Mouse (Mus musculus) c-Kit-positive CD71-positive TER-119-negative erythroid progenitor cells, embryonic 14.5 days (primary cell): ENCODE data around the gene Cep70.

ENCODE experiments used
- DNase-seq: peaks from one replicate; pipeline ENCODE4 v3.0.0-alpha.2; 2013; ENCODE audit warnings: low read depth

Gene Cep70

GRCm38 (mm10) chr9:99243190-99243894, at the start of gene Cep70:
Gene Cep70 (plus strand): TSS chr9:99243367.
- peak; percentile 90 for DNase-seq

GRCm38 (mm10) chr9:99212643-99213042, 30.5 kb upstream of the Cep70 start:
- DNase-seq, result no peak

GRCm38 (mm10) chr9:99216182-99216581, 27.0 kb upstream of the Cep70 start:
- DNase-seq, result no peak

- DNase-seq, result peak; percentile 58
These were observed 25.0 kb upstream of the Cep70 start for GRCm38 (mm10) chr9:99217999-99218719.

- DNase-seq, result no peak
These were observed 21.5 kb upstream of the Cep70 start for GRCm38 (mm10) chr9:99221636-99222035.

GRCm38 (mm10) chr9:99224583-99224982, 18.6 kb upstream of the Cep70 start:
- no peak for DNase-seq

- no peak for DNase-seq
These were observed 13.7 kb upstream of the Cep70 start for GRCm38 (mm10) chr9:99229450-99229849.

- DNase-seq, result no peak
These were observed 6.0 kb upstream of the Cep70 start, which contains the start of gene Faiml for GRCm38 (mm10) chr9:99237139-99237538. Gene Faiml (minus strand): TSS chr9:99237239.

GRCm38 (mm10) chr9:99238276-99238675, 4.9 kb upstream of the Cep70 start:
- no peak for DNase-seq

- no peak for DNase-seq
These were observed 3.9 kb upstream of the Cep70 start for GRCm38 (mm10) chr9:99239256-99239655.

GRCm38 (mm10) chr9:99240571-99240970, 2.6 kb upstream of the Cep70 start:
- DNase-seq, result no peak

GRCm38 (mm10) chr9:99242035-99242434, 1.1 kb upstream of the Cep70 start:
- peak; percentile 65 for DNase-seq

- DNase-seq, result peak; percentile 85
These were observed 506 bp upstream of the Cep70 start for GRCm38 (mm10) chr9:99242533-99243189.

- no peak for DNase-seq
These were observed 727 bp downstream of the Cep70 start for GRCm38 (mm10) chr9:99243895-99244293.

GRCm38 (mm10) chr9:99248304-99248703, 5.1 kb downstream of the Cep70 start:
- peak; percentile 59 for DNase-seq

GRCm38 (mm10) chr9:99248906-99249305, 5.7 kb downstream of the Cep70 start:
- DNase-seq, result no peak

GRCm38 (mm10) chr9:99253861-99254260, 10.7 kb downstream of the Cep70 start:
- no peak for DNase-seq

- no peak for DNase-seq
These were observed 13.0 kb downstream of the Cep70 start for GRCm38 (mm10) chr9:99256206-99256605.

- DNase-seq, result peak; percentile 43
These were observed 13.7 kb downstream of the Cep70 start for GRCm38 (mm10) chr9:99256821-99257220.

GRCm38 (mm10) chr9:99258891-99259290, 15.7 kb downstream of the Cep70 start:
- DNase-seq, result no peak

GRCm38 (mm10) chr9:99304296-99304695, 61.1 kb downstream of the Cep70 start:
- no peak for DNase-seq

GRCm38 (mm10) chr9:99306226-99306625, 63.1 kb downstream of the Cep70 start:
- no peak for DNase-seq
